Mouse (Mus musculus) ZHBTc4 (cell line): ENCODE results near the gene Ceacam18.

Experiments
- DNase-seq: peaks from one replicate; pipeline ENCODE4 v3.0.0-alpha.2; 2011; ENCODE audit warnings: low read depth, low spot score

Ceacam18 gene

DNA sequence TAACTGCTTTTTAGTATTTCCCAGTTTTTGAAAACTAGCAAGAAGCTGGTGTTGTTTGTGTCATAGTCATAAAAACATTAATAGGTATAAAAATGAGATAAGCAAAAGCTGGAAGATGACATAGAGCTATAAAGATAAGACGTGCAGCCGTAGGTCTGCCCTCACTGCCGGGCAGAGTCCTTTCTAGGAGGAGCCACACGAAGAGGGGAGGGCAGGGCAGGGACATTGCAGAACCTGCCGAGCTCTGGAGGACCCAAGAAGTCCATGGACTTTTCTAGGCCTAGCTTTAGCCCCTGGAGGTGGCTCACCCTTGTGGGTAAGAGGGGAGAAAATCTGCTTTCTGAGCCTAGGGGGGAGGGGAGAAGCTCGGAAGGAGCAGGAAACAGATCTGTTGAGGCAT is at the start of gene Ceacam18:
TSS of gene Ceacam18 (plus strand) at position 208 of the 400 bp plus-strand sequence.
- DNase-seq: no peak

DNA sequence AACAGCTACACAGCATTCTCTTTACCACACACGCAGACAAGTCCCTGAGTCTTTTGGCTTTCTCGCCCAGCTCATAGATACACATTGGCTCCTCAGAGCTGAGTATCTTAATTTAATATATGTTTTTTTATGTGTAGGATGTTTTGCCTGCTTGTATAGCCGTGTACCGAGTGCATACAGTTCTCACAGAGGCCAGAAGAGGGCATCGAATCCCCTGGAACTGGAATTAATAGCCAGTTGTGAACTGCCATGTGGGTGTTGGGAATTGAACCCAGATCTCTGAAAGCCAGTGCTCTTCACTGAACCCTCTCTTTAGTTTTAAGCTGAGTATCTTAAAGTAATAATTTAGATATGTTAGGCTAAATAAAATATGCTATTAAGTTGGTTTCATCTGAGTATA is 49.7 kb upstream of the Ceacam18 start:
- DNase-seq: peak; percentile 42

DNA sequence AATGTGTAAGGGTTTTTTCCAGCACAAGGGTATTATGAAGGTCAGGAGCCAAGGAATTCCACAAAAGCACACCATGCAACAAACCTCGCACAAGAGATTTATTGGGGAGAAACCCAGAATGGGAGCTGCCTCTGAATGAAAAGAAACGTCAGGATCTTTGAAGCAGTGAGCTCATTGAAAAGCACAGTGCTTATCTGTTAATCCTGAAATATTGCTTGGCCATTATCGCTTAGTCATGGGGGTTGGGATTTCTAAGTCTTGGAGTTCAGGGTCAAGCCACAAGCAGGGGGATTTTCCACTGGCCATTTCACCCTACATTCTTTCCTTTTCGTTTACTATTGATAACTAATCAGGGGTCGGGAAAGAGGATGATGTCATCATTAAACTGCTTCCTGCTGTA is 32.6 kb upstream of the Ceacam18 start:
- no peak for DNase-seq

DNA sequence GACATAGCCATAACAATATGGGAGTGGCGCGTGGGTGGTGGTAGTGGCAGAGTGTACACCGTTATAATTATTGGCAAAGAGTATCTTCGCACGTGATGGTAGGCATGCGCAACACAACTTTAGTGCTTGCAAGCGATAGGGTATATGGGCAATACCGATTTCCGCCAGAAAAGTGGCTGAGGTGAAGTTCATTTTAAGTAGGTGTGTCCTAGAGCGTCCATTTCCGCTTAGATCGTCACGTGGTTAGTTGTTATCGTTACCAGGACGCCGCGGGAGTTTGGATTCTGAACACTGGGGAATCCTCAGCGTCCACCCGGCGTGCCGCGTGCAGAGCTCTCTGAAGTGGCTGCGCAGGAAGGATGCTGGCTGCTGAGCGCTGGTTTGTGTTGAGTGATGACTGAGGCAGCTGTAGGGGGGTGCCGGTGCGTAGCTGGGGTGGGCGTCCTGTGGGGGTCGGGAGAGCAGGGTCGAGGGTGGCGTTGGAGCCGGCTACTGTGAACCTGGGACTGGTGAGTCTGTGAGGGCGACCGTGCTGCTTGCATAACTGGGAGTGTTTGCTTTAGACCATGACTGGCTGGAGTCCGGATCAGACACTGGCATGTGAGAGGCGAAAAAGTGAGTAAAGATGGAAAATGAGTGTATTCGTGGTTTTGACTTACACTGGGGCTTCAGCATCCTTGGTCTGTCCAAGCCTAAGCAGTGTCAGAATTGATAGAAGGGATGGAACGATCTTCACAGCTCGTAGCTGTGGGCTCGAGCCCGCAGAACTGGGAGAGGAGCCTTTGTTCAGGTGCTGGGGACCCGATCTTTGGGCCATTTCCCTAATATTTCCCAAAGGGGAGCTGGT is 27.4 kb upstream of the Ceacam18 start, which contains the start of gene Zfp819:
TSS of gene Zfp819 (plus strand) at position 274 of the 847 bp plus-strand sequence.
- peak; percentile 82 for DNase-seq

DNA sequence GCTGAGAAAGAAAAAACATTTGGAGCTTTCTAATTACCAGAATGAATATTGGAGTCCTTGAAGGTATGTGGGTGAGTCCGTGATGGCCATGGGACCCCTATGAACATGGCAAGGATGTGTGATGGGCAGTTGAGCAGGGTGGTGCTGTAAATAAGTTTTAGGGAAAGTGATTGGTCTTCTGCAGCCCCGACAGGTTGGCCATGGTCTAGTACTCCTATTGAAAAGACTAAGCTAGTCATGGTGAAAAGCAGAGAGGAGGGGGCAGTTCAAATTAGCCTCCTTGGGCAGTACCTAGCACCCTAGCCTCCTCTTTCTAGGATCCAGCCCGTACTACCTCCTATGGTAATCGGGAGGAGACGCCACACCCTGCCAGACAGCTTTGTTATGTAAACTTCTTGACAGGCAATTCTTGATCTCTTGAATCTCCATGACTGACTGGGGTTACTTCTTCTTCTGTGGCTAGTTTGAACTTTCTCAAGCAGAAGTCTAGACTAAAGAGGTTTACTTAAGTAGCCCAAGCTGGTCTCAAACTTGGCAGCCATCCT is 26.7 kb upstream of the Ceacam18 start:
- peak; percentile 94 for DNase-seq

DNA sequence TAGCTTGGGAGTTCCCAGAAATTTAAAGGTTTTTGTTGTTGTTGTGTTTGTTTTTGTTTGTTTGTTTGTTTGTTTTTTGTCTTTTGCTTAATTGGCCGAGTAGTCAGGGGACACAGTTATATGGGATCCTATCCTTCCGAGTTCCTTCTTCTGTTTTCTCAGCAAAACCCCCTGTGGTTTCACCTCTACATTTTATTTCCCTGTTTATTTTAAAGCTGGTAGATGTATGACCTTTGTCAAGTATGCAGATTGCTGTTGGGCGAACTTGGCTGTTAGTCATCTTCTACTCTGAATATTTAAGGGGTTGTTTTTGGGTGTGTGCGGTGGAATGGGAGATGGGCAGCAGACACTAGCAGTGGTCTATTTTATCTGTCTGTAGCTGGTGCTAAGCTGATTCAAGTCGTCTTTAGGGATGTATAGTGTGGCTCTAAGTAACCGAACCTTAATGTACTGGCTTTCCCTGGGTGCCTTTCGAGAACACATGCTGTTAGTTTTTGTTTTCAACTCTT is 26.1 kb upstream of the Ceacam18 start:
- DNase-seq: peak; percentile 50

DNA sequence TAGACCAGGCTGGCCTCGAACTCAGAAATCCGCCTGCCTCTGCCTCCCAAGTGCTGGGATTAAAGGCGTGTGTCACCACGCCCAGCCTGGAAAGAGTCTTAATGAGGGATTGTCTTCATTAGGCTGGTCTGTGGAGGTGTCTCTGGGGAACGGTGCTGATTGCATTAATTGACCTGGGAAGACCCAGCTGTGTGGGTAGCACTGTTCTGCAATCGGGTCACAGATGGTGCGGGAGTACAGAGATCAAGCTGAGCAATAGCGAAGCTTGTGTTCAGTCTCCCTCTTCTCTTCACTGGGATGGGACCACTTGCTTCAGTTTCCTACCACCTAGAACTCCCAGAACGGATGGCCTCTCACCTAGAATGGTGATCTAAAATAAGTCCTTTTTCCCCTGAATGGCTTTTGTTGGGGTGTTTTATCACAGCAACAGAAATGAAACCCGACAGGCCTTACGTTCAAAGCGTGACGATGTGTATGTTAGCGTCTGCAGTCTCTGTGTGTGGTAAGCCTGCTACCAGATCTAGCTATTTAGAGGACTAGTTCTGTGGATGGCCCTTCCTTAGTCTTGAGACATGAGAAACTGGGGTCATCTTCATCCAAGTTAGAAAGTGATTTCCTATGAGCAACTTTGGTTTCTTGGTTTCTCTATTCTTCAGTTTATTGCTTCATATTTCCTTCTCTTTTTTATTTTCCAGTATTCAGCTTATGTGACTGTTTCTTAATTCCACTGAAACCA is 20.5 kb upstream of the Ceacam18 start:
- DNase-seq: no peak

DNA sequence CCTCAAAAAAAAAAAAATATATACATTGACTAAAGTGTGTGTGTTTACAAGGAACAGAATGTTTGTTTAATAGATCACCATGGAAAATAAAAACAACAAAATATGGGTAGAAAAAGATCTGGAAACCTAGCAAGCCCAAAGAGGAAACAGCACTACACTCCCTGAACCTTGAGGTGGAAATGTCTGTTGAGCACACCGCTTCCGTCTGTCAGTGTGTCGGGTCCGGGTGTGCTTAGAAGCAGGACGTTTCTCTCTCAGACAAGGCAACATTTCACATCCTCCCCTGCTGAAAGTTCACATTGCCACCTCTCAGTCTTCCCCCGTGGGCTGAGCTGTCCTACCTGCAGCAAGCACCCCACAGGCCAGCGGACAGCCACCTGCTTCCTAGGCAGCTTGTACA is 11.6 kb upstream of the Ceacam18 start:
- DNase-seq: no peak

DNA sequence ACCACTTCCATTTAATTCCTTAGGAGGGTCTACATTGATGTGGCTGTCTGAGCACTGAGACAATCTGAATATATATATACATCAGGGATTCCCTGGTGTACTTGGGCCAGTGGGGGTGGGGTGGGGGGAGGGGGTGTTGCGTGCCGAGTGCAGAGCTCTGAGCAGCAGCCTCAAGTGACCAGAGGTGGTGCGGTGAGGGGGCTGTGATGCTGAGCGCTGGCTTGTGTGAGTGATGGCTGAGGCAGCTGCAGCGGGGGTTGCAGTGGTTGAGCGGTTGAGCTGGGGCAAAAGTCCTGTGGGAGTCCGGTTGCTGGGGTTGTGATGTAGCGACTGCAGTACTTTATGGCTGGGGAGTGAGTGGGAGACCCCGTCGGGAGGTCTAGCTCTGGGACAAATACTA is 10.7 kb upstream of the Ceacam18 start:
- peak; percentile 37 for DNase-seq

DNA sequence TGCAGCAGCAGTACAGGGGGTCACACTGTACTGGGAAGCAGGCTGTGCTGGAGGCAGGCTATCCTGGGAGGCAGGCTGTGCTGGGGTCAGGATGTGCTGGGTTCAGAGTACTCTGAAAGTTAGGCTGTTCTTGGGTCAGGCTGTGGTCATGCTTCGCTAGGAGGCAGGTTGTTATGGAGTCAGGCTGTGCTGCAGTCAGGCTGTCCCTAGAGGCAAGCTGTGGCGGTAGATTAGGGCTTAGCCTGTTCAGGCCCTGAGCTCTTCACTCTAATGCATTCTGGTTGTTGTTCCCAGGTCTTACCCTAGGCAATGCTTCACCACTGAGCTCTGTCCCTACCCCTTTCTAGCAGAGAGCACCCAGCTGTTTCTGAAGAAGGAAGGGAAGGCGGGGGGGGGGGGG is 9.4 kb upstream of the Ceacam18 start:
- no peak for DNase-seq

DNA sequence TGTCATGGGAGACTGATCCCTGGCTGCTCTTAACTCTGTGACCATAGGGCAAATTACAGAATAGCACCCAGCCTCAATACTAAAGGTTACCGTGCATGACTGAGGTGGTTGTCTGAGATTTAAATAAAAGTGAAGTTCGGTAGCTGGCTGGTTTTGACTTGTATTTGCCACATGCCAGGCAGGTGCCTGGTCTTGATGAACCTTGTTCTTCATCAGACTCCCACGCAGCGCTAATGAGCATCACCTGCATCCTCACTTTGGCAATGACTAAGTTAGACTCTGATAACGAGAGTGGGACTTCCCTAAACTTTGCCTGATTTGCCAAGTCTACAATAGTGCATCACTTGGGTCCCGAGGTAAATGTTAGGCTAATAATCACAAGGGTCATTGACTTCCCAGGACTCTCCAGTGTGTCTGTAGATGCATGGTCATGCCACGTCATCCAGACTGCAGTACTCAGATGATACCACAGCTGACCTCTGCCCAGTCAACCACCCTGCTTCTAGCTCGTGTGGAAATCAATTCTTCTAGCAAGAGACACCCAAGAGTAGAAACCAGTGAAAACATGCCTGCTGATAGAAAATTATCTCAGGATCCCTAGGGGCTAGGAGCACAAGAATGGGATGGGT is 8.6 kb upstream of the Ceacam18 start:
- no peak for DNase-seq

DNA sequence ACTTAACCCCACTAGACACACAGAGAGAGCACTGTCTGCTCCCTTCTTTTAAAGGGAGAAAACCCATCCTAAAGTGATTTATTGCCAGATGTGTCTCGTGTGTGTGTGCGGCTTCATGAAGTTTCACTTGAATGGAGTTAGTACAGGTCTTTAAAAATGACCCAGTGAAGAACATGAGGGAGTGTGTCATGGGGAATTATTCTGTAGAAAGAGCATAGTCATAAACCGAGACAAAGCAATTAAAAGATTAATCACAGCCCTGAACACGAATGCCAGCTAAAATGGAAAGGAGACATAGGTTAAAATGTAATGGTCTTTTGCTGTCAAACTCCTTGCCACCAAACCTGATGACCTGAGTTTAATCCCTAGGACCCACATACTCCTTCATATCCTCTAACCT is 567 bp upstream of the Ceacam18 start:
- DNase-seq: no peak

DNA sequence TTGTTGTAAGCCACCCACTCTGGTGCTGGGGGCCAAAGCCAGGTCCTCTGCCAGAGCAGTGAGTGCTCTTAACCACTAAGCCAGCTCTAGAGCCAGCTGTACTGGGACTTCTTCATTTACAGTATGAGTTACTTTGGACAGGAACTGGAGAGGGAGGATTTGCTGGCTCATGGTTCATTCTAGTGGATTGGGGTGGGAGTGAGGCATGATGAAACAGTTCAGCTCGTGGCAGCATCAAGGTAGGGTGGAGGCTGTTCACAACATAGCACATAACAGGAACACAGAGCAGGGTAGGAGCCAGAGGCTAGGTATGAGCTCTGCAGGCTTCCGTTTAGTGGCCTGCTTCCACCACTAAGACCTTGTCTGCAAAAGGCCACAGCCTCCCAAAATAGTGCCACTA is 1.7 kb downstream of the Ceacam18 start:
- peak; percentile 46 for DNase-seq

DNA sequence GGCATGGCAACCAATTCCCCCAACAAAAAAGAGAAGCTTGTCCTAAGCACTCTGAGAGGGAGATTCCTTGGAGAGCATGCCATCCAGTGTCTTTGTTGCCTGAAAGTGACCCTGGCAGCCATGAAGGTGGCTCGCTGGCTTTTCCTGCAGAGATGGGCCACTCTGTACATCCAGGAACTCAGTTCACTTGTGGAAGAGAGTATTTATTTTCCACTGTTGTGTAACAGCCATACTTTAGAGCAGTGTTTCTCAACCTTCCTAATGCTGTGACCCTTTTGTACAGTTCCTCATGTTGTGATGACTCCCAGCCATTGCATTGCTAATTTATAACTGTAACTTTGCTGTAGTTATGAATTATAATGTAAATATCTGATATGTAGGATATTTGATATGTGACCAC is 2.6 kb downstream of the Ceacam18 start:
- DNase-seq: no peak

DNA sequence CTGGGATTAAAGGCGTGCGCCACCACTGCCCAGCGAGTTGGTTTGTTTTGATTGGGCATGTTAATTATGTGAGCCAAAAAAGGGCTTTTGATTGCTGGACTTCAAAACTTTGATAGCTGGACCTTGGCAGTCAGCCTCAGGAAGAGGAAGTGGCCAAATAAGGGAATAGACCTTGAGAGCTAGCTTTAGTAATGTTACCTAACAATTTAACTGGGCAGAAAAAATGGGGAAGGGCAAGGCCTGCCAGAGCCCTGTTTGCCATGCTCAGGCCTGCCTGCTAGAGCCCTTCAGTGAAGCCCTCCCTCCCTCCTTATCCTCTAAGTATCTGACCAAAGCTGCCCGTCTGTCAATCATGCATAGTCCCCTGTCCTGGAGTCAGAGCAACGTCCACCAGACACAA is 8.1 kb downstream of the Ceacam18 start:
- DNase-seq: no peak

DNA sequence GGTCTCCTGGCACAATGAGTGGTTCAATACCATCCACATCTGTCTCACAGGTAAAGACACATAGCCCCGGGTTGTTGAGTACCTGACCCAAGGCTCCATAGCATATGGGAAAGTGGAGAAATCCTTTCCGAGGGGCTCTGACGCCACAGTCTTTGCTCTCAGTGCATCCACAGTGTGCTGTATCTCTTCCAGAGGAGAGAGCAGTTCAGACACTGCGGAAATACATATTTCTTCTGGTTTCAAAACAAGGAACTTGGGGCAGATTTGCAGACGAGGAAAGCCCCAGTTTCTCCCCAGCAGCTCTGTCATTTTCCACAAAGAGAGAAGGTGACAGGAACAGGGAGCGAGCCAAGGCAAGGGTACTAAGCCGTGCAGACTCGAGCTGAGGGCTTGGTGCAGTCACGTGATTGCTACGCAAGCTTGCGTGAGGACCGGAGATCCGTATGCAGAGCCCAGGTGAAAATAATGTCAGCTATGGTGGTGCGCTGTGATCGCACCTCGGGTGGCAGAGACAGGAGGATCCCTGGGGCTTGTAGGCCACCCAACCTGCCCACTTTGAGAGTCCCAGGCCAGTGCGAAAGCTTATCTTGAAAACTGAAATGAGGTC is 8.6 kb downstream of the Ceacam18 start:
- DNase-seq: peak; percentile 39

DNA sequence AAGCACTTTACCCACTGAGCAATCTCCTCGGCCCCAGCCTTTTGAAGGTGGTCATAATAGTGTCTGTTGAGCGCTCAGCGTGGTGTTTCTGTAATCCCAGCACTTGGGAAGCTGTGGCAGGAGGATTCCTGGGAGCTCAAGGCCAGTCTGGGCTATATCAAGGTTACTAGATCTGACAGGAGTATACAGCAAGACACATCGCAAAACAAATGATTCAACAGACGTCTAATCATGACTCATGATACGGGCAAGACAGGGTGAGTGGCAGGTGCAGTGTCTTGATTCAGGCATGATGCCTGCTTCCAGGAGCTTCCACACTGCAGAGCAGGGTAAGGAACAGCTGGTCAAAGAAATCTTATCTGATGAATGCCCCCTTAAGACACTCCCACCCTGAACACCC is 18.2 kb downstream of the Ceacam18 start:
- DNase-seq: no peak

DNA sequence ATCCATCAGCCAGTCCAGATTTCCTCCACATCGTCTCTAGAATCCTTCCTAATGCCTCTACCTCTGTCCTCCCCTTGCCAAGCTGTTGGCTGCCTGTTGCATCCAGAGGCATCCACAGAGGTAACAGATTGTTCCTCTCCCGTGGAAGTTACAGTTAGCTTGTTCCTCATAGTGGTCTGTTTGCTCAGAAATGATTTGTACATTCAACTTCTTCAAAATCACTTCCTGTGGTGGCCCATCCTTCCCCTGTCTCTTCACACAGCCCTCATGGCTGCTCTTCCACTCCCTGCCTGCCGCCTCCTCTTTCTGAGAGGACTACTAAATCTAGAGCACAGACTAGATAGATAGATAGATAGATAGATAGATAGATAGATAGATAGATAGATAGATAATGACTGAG is 20.0 kb downstream of the Ceacam18 start:
- no peak for DNase-seq

DNA sequence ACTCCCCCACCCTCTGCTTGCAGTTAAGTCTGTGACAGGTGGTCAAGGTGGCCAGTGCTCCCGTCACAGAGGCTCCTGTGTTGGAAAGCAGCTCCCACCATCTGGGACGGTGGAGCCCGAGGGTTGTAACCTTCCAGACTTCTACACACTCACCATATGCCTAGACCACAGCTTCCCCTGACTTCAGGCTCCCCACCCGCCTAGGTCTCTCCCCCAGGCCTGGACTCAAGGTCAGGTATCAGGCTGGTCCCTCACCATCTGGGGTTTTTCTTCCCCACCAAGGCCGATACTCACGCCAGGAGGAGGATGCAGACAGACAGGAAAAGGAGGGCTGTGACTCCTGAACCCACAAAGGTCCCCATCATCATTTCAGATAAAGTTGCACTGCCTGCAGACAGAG is 21.7 kb downstream of the Ceacam18 start:
- no peak for DNase-seq

DNA sequence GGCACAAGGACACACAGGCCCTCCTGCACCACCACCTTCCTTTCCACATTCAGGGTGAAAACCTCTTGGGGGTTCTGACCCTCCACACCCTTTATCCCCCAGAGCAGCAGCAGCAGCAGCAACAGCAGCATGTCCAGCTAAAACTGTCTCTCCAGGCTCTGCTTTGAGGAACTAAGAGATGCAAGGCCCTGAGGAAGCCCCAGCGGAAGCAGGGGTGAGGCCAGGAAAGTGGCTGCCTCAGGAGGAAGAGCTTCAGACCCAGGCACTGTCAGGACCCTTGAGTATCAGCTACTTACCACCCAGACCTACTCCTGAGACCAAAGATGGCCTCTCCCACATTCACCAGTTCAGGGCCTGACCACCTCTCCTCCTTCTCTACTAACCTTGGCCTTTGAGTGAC is 25.5 kb downstream of the Ceacam18 start, which contains the start of gene Siglece:
TSS of gene Siglece (minus strand) at position 160 of the 400 bp plus-strand sequence.
- no peak for DNase-seq

DNA sequence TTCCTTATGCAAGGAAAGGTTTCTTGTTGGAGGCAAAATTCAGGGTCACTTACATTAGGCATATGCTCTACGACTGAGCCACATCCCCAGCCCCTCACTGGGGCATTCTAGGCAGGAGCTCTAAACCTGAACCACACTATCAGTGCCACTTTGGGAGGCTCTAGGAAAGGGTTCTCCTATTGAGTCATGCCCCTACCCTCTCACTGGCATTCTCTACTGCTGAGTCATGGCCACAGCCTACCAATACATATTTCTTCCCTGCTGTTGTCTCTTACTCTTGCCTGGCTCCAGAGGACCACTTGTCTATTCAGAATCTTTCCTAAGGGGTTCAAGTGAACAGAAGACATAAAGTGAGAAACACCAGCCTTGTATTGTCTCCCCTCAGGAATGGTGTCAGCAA is 28.3 kb downstream of the Ceacam18 start:
- DNase-seq: no peak
